Mouse (Mus musculus): ENCODE results near the gene Tm9sf4. TPM values are rescaled to one million over a fixed set of nuclear protein-coding genes. Genes with fewer than 3 reads are reported as not detected.

The Tm9sf4 gene
- total and polyA plus RNA-seq, 2 experiments from 2014 or later = 61.9 to 84.2 TPM

DNA sequence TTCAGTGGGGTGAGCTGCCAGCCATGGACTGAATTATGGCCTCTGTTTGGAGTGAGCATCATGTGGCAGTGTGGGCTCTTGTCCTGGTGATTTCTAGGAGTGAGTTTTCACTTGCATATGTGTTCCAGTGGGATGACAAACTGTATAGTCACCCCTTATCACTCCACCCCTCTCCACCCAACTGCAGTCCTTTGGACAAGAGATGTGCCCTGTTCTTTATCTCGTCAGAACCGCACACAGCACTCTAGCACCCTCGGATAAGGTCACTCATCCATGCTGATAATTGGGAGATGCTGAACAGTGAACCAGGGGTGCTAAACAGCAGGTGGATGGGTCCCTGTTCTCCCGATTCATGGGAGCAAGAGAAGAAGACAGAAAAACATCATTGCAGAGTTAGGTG lies 60.5 kb downstream of the Tm9sf4 start:
- Histone ChIP-seq H3K4me2 (ENCODE audit: low read depth, low read length, poor library complexity, severe bottlenecking) (no peak overlapping the region), H3K9me3 (ENCODE audit: low read length) (no peaks in the 10 kb centered on the region), H3K36me3 (ENCODE audit: insufficient read depth, low read length) (0 out of 2 replicates have a peak, but pooled peaks cover 4% of the 10 kb centered on the region), H3K9ac (replicated peaks; ENCODE audit: low read length, poor library complexity, severe bottlenecking) (no peak overlapping the region), H3K4me3 (ENCODE audit: low read depth, low read length) (no peak overlapping the region), H3K4me1 (ENCODE audit: insufficient read depth, low read length) (peaks cover 9% of the 10 kb centered on the region; the same call in 1 of the 2 replicates), H3K27me3 (ENCODE audit: insufficient read depth, low read length) (no peaks in the 10 kb centered on the region), H3K27ac (ENCODE audit: low read depth, low read length) (no peak overlapping the region)
- ATAC-seq (ENCODE audit: low FRiP score) = no peak
- DNase-seq (ENCODE audit: low spot score) = no peak
- no peak for TF ChIP-seq CTCF (IDR thresholded peaks at IDR 0.05)
- 89% methylated on average over 4 of the region's 4 CpGs for WGBS

DNA sequence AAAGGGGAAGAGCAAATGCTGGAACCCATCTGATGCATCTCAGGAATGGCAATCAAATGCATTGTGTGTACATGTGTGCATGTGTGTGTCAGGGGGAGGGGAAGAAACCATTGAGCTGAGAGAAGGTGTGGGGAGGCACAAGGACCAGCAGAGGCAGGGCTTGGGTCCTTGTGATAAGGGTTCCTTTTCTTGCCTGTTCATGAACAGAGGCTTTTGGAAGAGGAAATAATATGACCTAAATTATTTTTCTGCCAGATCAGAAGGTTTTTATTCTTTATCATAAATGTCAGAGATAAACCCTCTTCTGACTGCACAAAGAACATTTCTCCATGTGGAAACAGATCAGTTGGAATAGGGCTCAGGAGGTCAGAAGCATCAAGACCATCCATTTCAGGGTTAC lies 61.0 kb downstream of the Tm9sf4 start:
- Histone ChIP-seq H3K9me3 (ENCODE audit: low read length) (no peaks in the 10 kb centered on the region), H3K27me3 (ENCODE audit: insufficient read depth, low read length) (no peaks in the 10 kb centered on the region), H3K4me2 (ENCODE audit: low read depth, low read length, poor library complexity, severe bottlenecking) (no peak overlapping the region), H3K4me3 (ENCODE audit: low read depth, low read length) (no peak overlapping the region), H3K36me3 (ENCODE audit: insufficient read depth, low read length) (0 out of 2 replicates have a peak, but pooled peaks cover 4% of the 10 kb centered on the region), H3K27ac (ENCODE audit: low read depth, low read length) (no peak overlapping the region), H3K9ac (replicated peaks; ENCODE audit: low read length, poor library complexity, severe bottlenecking) (no peak overlapping the region), H3K4me1 (ENCODE audit: insufficient read depth, low read length) (peaks cover 9% of the 10 kb centered on the region; the same call in 1 of the 2 replicates)
- ATAC-seq (ENCODE audit: low FRiP score) (no peak), DNase-seq (ENCODE audit: low spot score) (no peak)
- TF ChIP-seq CTCF (IDR thresholded peaks at IDR 0.05) = no peak

DNA sequence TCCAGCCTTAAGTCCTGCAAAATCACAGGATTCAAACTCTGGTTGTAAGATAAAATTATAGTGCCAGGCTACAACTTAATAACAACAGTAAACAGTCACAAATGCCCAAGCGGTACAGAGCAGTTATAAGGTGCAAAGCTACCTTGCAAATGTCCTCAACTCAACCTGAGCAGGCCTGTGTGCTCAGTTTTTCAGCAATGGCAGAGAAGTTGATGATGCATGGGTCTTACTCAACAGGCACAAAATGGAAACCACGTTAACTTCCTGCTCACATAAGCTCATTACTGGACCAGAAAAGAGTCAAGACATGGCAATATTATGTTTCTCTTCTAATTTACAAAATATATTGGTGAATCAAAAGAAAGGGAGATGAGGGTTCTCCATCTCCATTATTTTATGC lies 61.5 kb downstream of the Tm9sf4 start:
- no peak for TF ChIP-seq CTCF (IDR thresholded peaks at IDR 0.05)
- ATAC-seq (ENCODE audit: low FRiP score) = no peak
- H3K9me3 ChIP-seq (ENCODE audit: low read length) = no peaks in the 10 kb centered on the region
- no peak overlapping the region for H3K4me3 ChIP-seq (ENCODE audit: low read depth, low read length)
- no peak overlapping the region for H3K4me2 ChIP-seq (ENCODE audit: low read depth, low read length, poor library complexity, severe bottlenecking)
- 0 out of 2 replicates have a peak, but pooled peaks cover 4% of the 10 kb centered on the region for H3K36me3 ChIP-seq (ENCODE audit: insufficient read depth, low read length)
- WGBS = 90% methylated on average over 2 of the region's 2 CpGs
- H3K27me3 ChIP-seq (ENCODE audit: insufficient read depth, low read length) = no peaks in the 10 kb centered on the region
- no peak overlapping the region for H3K27ac ChIP-seq (ENCODE audit: low read depth, low read length)
- peaks cover 9% of the 10 kb centered on the region; the same call in 1 of the 2 replicates for H3K4me1 ChIP-seq (ENCODE audit: insufficient read depth, low read length)
- no peak for DNase-seq (ENCODE audit: low spot score)
- H3K9ac ChIP-seq (replicated peaks; ENCODE audit: low read length, poor library complexity, severe bottlenecking) = no peak overlapping the region

DNA sequence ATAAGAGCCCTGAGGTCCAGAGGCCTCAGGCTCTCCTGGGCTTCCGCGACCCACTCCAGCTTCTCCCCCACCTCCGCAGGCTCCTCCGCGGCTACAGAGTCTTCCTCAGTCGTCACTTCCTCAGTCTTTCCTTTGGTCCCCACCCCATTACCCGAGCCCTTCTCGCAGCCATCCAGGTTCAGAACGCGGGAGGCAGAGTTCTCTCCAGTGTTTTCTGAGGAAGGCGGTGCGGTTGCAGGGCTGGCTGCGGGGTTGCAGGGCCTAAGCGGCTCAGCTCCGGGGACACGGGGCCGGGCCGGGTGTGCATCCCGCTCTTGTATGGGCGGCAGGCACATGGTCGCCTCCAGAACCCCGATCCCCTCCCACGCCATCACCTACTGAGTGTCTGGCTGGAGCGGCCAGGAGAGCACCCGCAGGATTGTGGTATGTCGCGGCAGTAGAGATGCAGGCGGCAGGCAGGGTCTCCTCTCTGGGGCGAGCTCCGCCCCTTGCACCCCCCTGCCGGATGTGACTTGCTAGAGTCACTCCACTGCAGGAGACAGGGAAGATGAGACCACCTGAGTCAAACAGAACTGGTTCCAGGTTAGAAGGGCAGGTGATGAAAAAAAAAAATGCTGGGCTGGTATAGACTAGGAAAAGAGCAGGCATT lies 64.0 kb downstream of the Tm9sf4 start, which contains the start of gene Tspyl3:
Gene Tspyl3, minus strand, starts transcription at position 496 of the 649 bp plus-strand sequence.
- WGBS = 3% methylated on average over 31 of the region's 31 CpGs
- peaks cover 21% of the 10 kb centered on the region for H3K36me3 ChIP-seq (ENCODE audit: insufficient read depth, low read length)
- H3K9ac ChIP-seq (replicated peaks; ENCODE audit: low read length, poor library complexity, severe bottlenecking) = peak within 1 kb of the TSS; percentile 91

DNA sequence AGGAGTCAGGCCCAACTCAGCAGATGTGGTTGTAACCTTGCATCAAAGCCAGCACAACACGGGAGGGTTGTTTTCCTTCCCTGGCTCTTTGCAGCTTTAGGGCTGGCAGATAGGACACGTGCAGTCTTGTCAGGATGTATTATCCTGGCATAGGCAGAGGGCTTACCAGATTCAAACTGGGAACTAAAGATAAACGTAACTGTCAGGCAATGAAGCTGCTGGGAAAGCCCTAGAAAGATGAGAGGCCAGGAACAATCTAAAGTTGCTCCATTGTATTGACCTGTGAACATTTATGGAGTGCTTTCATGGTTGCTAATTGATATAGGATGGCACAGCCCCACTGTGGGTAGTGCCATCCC lies 64.5 kb downstream of the Tm9sf4 start:
- DNase-seq (ENCODE audit: low spot score) (no peak), ATAC-seq (ENCODE audit: low FRiP score) (peak; percentile 36; the same call in 1 of the 2 replicates)
- 2% methylated on average over 3 of the region's 3 CpGs for WGBS
- Histone ChIP-seq H3K4me3 (ENCODE audit: low read depth, low read length) (peak overlapping the region; percentile 71), H3K36me3 (ENCODE audit: insufficient read depth, low read length) (peaks cover 26% of the 10 kb centered on the region), H3K4me2 (ENCODE audit: low read depth, low read length, poor library complexity, severe bottlenecking) (peak overlapping the region; percentile 83), H3K27ac (ENCODE audit: low read depth, low read length) (peak overlapping the region; percentile 85), H3K9ac (replicated peaks; ENCODE audit: low read length, poor library complexity, severe bottlenecking) (peak overlapping the region; percentile 91), H3K4me1 (ENCODE audit: insufficient read depth, low read length) (peaks cover 9% of the 10 kb centered on the region; the same call in 1 of the 2 replicates), H3K27me3 (ENCODE audit: insufficient read depth, low read length) (no peaks in the 10 kb centered on the region), H3K9me3 (ENCODE audit: low read length) (no peaks in the 10 kb centered on the region)
- no peak for TF ChIP-seq CTCF (IDR thresholded peaks at IDR 0.05)

More for the DNA sequence above, 64.0 kb downstream of the Tm9sf4 start, which contains the start of gene Tspyl3:
- Histone ChIP-seq H3K4me1 (ENCODE audit: insufficient read depth, low read length) (peaks cover 9% of the 10 kb centered on the region; the same call in 1 of the 2 replicates), H3K4me2 (ENCODE audit: low read depth, low read length, poor library complexity, severe bottlenecking) (peak within 1 kb of the TSS; percentile 83), H3K4me3 (ENCODE audit: low read depth, low read length) (peak within 1 kb of the TSS; percentile 71), H3K27me3 (ENCODE audit: insufficient read depth, low read length) (no peaks in the 10 kb centered on the region), H3K9me3 (ENCODE audit: low read length) (no peaks in the 10 kb centered on the region), H3K27ac (ENCODE audit: low read depth, low read length) (peak within 1 kb of the TSS; percentile 85)
- peak; percentile 79 for DNase-seq (ENCODE audit: low spot score)
- peak; percentile 93 for ATAC-seq (ENCODE audit: low FRiP score)
- peak; percentile 26; the same call in 1 of the 2 replicates for TF ChIP-seq CTCF (IDR thresholded peaks at IDR 0.05)

DNA sequence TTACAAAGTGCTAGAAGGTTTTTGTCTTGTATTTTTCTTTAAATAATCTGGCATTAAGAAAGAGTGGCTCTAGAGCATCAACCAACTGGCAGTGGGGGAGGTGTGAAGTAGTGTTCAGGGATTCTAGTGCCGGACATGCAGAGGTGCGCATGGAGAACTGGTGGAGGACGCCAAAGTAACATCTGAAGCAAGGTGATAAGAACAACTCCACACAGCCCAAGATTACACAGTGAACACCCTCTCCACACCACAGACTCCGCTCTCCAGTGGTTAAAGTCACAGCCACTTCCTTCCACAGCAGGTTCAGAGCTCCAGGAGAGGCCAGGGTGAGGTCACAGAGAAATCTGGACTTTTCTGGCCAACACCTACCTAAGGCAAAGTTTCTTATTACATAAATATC lies 66.9 kb downstream of the Tm9sf4 start:
- H3K36me3 ChIP-seq (ENCODE audit: insufficient read depth, low read length) = peaks cover 41% of the 10 kb centered on the region

More for the DNA sequence above, 66.9 kb downstream of the Tm9sf4 start:
- Histone ChIP-seq H3K27ac (ENCODE audit: low read depth, low read length) (no peak overlapping the region), H3K4me3 (ENCODE audit: low read depth, low read length) (no peak overlapping the region), H3K4me1 (ENCODE audit: insufficient read depth, low read length) (peaks cover 9% of the 10 kb centered on the region; the same call in 1 of the 2 replicates), H3K4me2 (ENCODE audit: low read depth, low read length, poor library complexity, severe bottlenecking) (no peak overlapping the region), H3K27me3 (ENCODE audit: insufficient read depth, low read length) (no peaks in the 10 kb centered on the region), H3K9ac (replicated peaks; ENCODE audit: low read length, poor library complexity, severe bottlenecking) (no peak overlapping the region), H3K9me3 (ENCODE audit: low read length) (no peaks in the 10 kb centered on the region)
- 91% methylated on average over 4 of the region's 4 CpGs for WGBS
- ATAC-seq (ENCODE audit: low FRiP score) = no peak
- DNase-seq (ENCODE audit: low spot score) = no peak
- TF ChIP-seq CTCF (IDR thresholded peaks at IDR 0.05) = no peak

All from midbrain, postnatal 0 days (tissue).